Mouse (Mus musculus) thymus, adult 18-20 months (tissue): ENCODE measurements at regions not wholly inside any gene's neighbourhood (a gene's known extent, or its start where the extent isn't known, plus 50 kb on each side); places are given as distances from the start of the nearest gene placed in this dataset.

ENCODE experiments used
- DNase-seq, 2 experiments: peaks; one replicate each; pipeline ENCODE4 v3.0.0; 2022; ENCODE audit warnings: mixed read lengths in 2 of 2

- DNase-seq, result no peak
These were observed 206.2 kb upstream of the Atp11b start for GRCm38 (mm10) chr3:35547696-35548095.

GRCm38 (mm10) chr3:35551791-35552190 is 202.1 kb upstream of the Atp11b start:
- DNase-seq, result no peak

- DNase-seq, result no peak
These were observed 193.5 kb upstream of the Atp11b start for GRCm38 (mm10) chr3:35560425-35560824.

- no peak for DNase-seq
These were observed 179.5 kb upstream of the Atp11b start for GRCm38 (mm10) chr3:35574402-35574801.
